In genomic region chr13:8933499-8933898, GRCm38 (mm10) we compare ENCODE assay signal across 26 mouse cellular contexts. TPM values are rescaled to one million over a fixed set of nuclear protein-coding genes. Genes with fewer than 3 reads are reported as not detected.
DNase-seq lines count a peak whose midpoint lies in the region; ATAC-seq and TF ChIP-seq lines count a peak whose summit lies in the region.
"Had no signal": no experiment of that assay in that cellular context is flagged by ENCODE, and none has a peak within 500 bp of the region (broad histone marks: within the 10 kb centered on the region; RNA-seq: fewer than 3 reads in every experiment).

No protein-coding gene starts in this region.

- 0 out of 2 replicates have a peak, but pooled peaks have one; percentile 43 for TF ChIP-seq EP300 in liver, postnatal 0 days (IDR thresholded peaks at IDR 0.05; ENCODE audit: low read depth)

- H3K9ac ChIP-seq in liver, embryonic 11.5 days (ENCODE audit: low read depth, low read length): no peak overlapping the region
- no peak overlapping the region for H3K9ac ChIP-seq in liver, postnatal 0 days (replicated peaks)
- H3K9ac ChIP-seq: embryonic facial prominence, embryonic 12.5 days; heart, embryonic 13.5 days; hindbrain, embryonic 15.5 days had no signal

- H3K4me1 ChIP-seq in liver, embryonic 11.5 days (replicated peaks; ENCODE audit: control insufficient read depth, insufficient read depth, low read length): no peaks in the 10 kb centered on the region
- H3K4me1 ChIP-seq in liver, postnatal 0 days (ENCODE audit: insufficient read depth): no peaks in the 10 kb centered on the region
- H3K4me1 ChIP-seq: embryonic facial prominence, embryonic 12.5 days; heart, embryonic 13.5 days; hindbrain, embryonic 15.5 days had no signal

- no peak overlapping the region for H3K4me3 ChIP-seq in liver, embryonic 11.5 days (ENCODE audit: low read depth, low read length)
- H3K4me3 ChIP-seq in liver, postnatal 0 days (ENCODE audit: low read depth, low read length): no peak overlapping the region
- H3K4me3 ChIP-seq: embryonic facial prominence, embryonic 12.5 days; gastrocnemius, adult 2 months; heart, embryonic 13.5 days; hindbrain, embryonic 15.5 days had no signal

- peak; percentile 68 for ATAC-seq in liver, embryonic 11.5 days (replicated peaks; ENCODE audit: low FRiP score)
- ATAC-seq in liver, postnatal 0 days: peak; percentile 33
- ATAC-seq: CD4-positive, CD25-positive, alpha-beta regulatory T cell, adult 4 months; forebrain, embryonic 16.5 days had no signal

- H3K27ac ChIP-seq in liver, embryonic 11.5 days (ENCODE audit: low read depth, low read length): no peak overlapping the region
- H3K27ac ChIP-seq in liver, postnatal 0 days (ENCODE audit: low read depth): no peak overlapping the region
- H3K27ac ChIP-seq: embryonic facial prominence, embryonic 12.5 days; gastrocnemius, adult 2 months; heart, embryonic 13.5 days; hindbrain, embryonic 15.5 days had no signal

- DNase-seq in liver, embryonic 11.5 days (ENCODE audit: low spot score): no peak
- DNase-seq in liver (no peak), ZHBTc4 (ENCODE audit: low read depth, low spot score) (peak; percentile 12)
- no peak for DNase-seq in liver, postnatal 0 days
- DNase-seq in adrenal gland, postnatal 14 days: no peak
- DNase-seq in kidney, postnatal 4 days: no peak
- no peak for DNase-seq in heart, adult 9 months (ENCODE audit: low spot score in 2 of 2)
- DNase-seq: adrenal gland, postnatal 10 days; B cell, adult 2 months; cerebellum, adult 11-12 months; cerebellum, adult 9-10 months; cerebellum, postnatal 25 days; gastrocnemius, adult 2 months; gastrocnemius, postnatal 25 days; heart, postnatal 36 days had no signal

- no peaks in the 10 kb centered on the region for H3K27me3 ChIP-seq in liver, embryonic 11.5 days (replicated peaks; ENCODE audit: control insufficient read depth, insufficient read depth, low read length)
- no peaks in the 10 kb centered on the region for H3K27me3 ChIP-seq in liver, postnatal 0 days (ENCODE audit: insufficient read depth, low read length)
- H3K27me3 ChIP-seq: embryonic facial prominence, embryonic 12.5 days; heart, embryonic 13.5 days; hindbrain, embryonic 15.5 days had no signal

- no peak for TF ChIP-seq CTCF in liver, postnatal 0 days (IDR thresholded peaks at IDR 0.05; ENCODE audit: low read depth)

- no peak overlapping the region for H3K4me2 ChIP-seq in liver, embryonic 11.5 days
- no peak overlapping the region for H3K4me2 ChIP-seq in liver, postnatal 0 days (ENCODE audit: low read depth, low read length)
- H3K4me2 ChIP-seq: embryonic facial prominence, embryonic 12.5 days; heart, embryonic 13.5 days; hindbrain, embryonic 15.5 days had no signal

- no peaks in the 10 kb centered on the region for H3K36me3 ChIP-seq in liver, embryonic 11.5 days (ENCODE audit: control insufficient read depth, insufficient read depth, low read length)
- H3K36me3 ChIP-seq in liver, postnatal 0 days (replicated peaks; ENCODE audit: insufficient read depth, low read length): no peaks in the 10 kb centered on the region
- H3K36me3 ChIP-seq: embryonic facial prominence, embryonic 12.5 days; heart, embryonic 13.5 days; hindbrain, embryonic 15.5 days had no signal

- 40% methylated on average over 2 of the region's 2 CpGs for WGBS in liver, embryonic 11.5 days
- 24% methylated on average over 2 of the region's 2 CpGs for WGBS in liver, postnatal 0 days (ENCODE audit: insufficient replicate concordance)

- H3K9me3 ChIP-seq in liver, embryonic 11.5 days (ENCODE audit: control insufficient read depth, low read length): no peaks in the 10 kb centered on the region
- no peaks in the 10 kb centered on the region for H3K9me3 ChIP-seq in liver, postnatal 0 days (ENCODE audit: low read length)
- H3K9me3 ChIP-seq: embryonic facial prominence, embryonic 12.5 days; heart, embryonic 13.5 days; hindbrain, embryonic 15.5 days had no signal

RNA-seq across cellular contexts. Expression of gene Gm9745, which starts 14.5 kb away (rescaled TPM):
- polyA plus RNA-seq in liver, embryonic 11.5 days (2014; fragmentation: Nextera tagmentation; extraction: Ambion mirVana): not detected in 2 replicates
- not detected in 2 replicates for polyA plus RNA-seq in liver, postnatal 0 days (2015; fragmentation: Nextera tagmentation; extraction: Ambion mirVana)
- not detected in 2 replicates for total RNA-seq in adrenal gland, postnatal 14 days (2021)
- total RNA-seq: adrenal gland, postnatal 10 days; gastrocnemius, adult 2 months; gastrocnemius, postnatal 25 days; granulocyte monocyte progenitor cell, adult 5-6 weeks; heart, adult 8-10 months; heart, postnatal 36 days had no signal
- polyA plus RNA-seq: CD4-positive, CD25-positive, alpha-beta regulatory T cell, adult 4 months; cortical plate, adult 2 months; embryonic facial prominence, embryonic 12.5 days; forebrain, embryonic 11.5 days; forebrain, embryonic 16.5 days; heart, embryonic 13.5 days; heart, postnatal 0 days; hindbrain, embryonic 11.5 days; hindbrain, embryonic 15.5 days had no signal

RNA-seq across cellular contexts. Expression of gene Idi2, which starts 19.2 kb away (rescaled TPM):
- 0.16 TPM in 1 of 2 replicates, not detected in the other for polyA plus RNA-seq in liver, embryonic 11.5 days (2014; fragmentation: Nextera tagmentation; extraction: Ambion mirVana)
- not detected in 2 replicates for polyA plus RNA-seq in liver, postnatal 0 days (2015; fragmentation: Nextera tagmentation; extraction: Ambion mirVana)
- total RNA-seq in adrenal gland, postnatal 14 days (2021): not detected in 2 replicates
- total RNA-seq: adrenal gland, postnatal 10 days; gastrocnemius, adult 2 months; gastrocnemius, postnatal 25 days; granulocyte monocyte progenitor cell, adult 5-6 weeks; heart, adult 8-10 months; heart, postnatal 36 days had no signal
- polyA plus RNA-seq: CD4-positive, CD25-positive, alpha-beta regulatory T cell, adult 4 months; forebrain, embryonic 11.5 days; forebrain, embryonic 16.5 days; heart, embryonic 13.5 days; heart, postnatal 0 days; hindbrain, embryonic 11.5 days; hindbrain, embryonic 15.5 days had no signal

RNA-seq across cellular contexts. Expression of gene Idi1, which starts 48.2 kb away (rescaled TPM):
- 91.0 and 108 TPM in 2 replicates for polyA plus RNA-seq in liver, embryonic 11.5 days (2014; fragmentation: Nextera tagmentation; extraction: Ambion mirVana)
- 31.2 and 35.0 TPM in 2 replicates for polyA plus RNA-seq in liver, postnatal 0 days (2015; fragmentation: Nextera tagmentation; extraction: Ambion mirVana)
- total RNA-seq in adrenal gland, postnatal 14 days (2021): 32.0 and 58.2 TPM in 2 replicates
